Comparison of ENCODE assay signal across 21 mouse cellular contexts in the genomic region with DNA sequence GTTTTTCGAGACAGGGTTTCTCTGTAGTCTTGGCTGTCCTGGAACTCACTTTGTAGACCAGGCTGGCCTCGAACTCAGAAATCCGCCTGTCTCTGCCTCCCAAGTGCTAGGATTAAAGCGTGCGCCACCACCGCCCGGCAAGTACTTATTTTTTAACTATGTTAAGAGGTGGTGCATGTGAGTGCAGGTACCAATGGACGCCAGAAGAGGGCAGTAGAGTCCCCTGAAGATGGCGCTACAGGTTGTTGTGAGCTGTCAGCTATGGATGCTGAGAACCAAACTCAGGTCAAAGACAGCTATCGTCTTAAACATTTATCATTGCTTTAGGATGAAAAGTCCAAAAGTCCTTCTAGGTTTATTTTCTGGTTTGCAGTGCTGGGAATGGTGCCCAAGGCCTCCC. TPM values are rescaled to one million over a fixed set of nuclear protein-coding genes. Genes with fewer than 3 reads are reported as not detected.
DNase-seq lines count a peak whose midpoint lies in the region; ATAC-seq and TF ChIP-seq lines count a peak whose summit lies in the region.
"Had no signal": no experiment of that assay in that cellular context is flagged by ENCODE, and none has a peak within 500 bp of the region (broad histone marks: within the 10 kb centered on the region; RNA-seq: fewer than 3 reads in every experiment).

No protein-coding gene starts in this region.

- no peaks in the 10 kb centered on the region for H3K27me3 ChIP-seq in ES-Bruce4 (ENCODE audit: control insufficient read depth, insufficient read depth, low read length, poor library complexity, severe bottlenecking)
- no peaks in the 10 kb centered on the region for H3K27me3 ChIP-seq in limb, embryonic 10.5 days (ENCODE audit: low read depth, poor library complexity, severe bottlenecking)
- H3K27me3 ChIP-seq: intestine, embryonic 15.5 days; limb, embryonic 13.5 days; lung, embryonic 15.5 days had no signal

- no peak overlapping the region for H3K4me3 ChIP-seq in left cerebral cortex, adult 2 months
- no peak overlapping the region for H3K4me3 ChIP-seq in ES-Bruce4 (ENCODE audit: low read depth, low read length)
- H3K4me3 ChIP-seq in limb, embryonic 10.5 days, result no peak overlapping the region
- H3K4me3 ChIP-seq: embryonic facial prominence, embryonic 13.5 days; heart, adult 2 months; intestine, embryonic 15.5 days; limb, embryonic 13.5 days; lung, embryonic 15.5 days had no signal

- H3K4me1 ChIP-seq in ES-Bruce4 (ENCODE audit: control insufficient read depth, insufficient read depth, low read length), result no peaks in the 10 kb centered on the region
- no peaks in the 10 kb centered on the region for H3K4me1 ChIP-seq in limb, embryonic 10.5 days
- H3K4me1 ChIP-seq: embryonic facial prominence, embryonic 13.5 days; intestine, embryonic 15.5 days; limb, embryonic 13.5 days; lung, embryonic 15.5 days had no signal

- no peak for TF ChIP-seq POLR2A in ES-Bruce4 (IDR thresholded peaks at IDR 0.05; ENCODE audit: insufficient read depth, low read length)

- ATAC-seq in CD4-positive, CD25-positive, alpha-beta regulatory T cell, adult 4 months, result no peak
- ATAC-seq: intestine, embryonic 15.5 days had no signal

- TF ChIP-seq CTCF in left cerebral cortex, adult 2 months (IDR thresholded peaks at IDR 0.05), result peak; percentile 17
- TF ChIP-seq CTCF in ES-Bruce4 (IDR thresholded peaks at IDR 0.05; ENCODE audit: low read depth, low read length), result peak; percentile 46

- H3K36me3 ChIP-seq in ES-Bruce4 (ENCODE audit: control insufficient read depth, insufficient read depth, low read length, poor library complexity, severe bottlenecking), result no peaks in the 10 kb centered on the region
- H3K36me3 ChIP-seq in limb, embryonic 10.5 days, result no peaks in the 10 kb centered on the region
- H3K36me3 ChIP-seq: embryonic facial prominence, embryonic 13.5 days; intestine, embryonic 15.5 days; limb, embryonic 13.5 days; lung, embryonic 15.5 days had no signal

- no peak overlapping the region for H3K9ac ChIP-seq in ES-Bruce4 (ENCODE audit: low read depth, poor library complexity, severe bottlenecking)
- H3K9ac ChIP-seq: embryonic facial prominence, embryonic 13.5 days; intestine, embryonic 15.5 days; limb, embryonic 13.5 days; lung, embryonic 15.5 days had no signal

- intact Hi-C loops in left cerebral cortex, adult 2 months (cut with DNase I), result loop anchor here (5.0 kb wide), 1 partner anchor 139 kb away; no protein-coding TSS in a partner anchor
- intact Hi-C loops in left cerebral cortex, postnatal 4 days (cut with DNase I), result loop anchor here (10.0 kb wide), 1 partner anchor 127 kb away; no protein-coding TSS in a partner anchor

- no peak for TF ChIP-seq EP300 in ES-Bruce4 (IDR thresholded peaks at IDR 0.05; ENCODE audit: insufficient read depth, low read depth, low read length)

- no peak overlapping the region for H3K27ac ChIP-seq in left cerebral cortex, adult 2 months
- no peak overlapping the region for H3K27ac ChIP-seq in ES-Bruce4 (ENCODE audit: insufficient read depth, low read length)
- H3K27ac ChIP-seq in limb, embryonic 10.5 days, result no peak overlapping the region
- H3K27ac ChIP-seq: embryonic facial prominence, embryonic 13.5 days; heart, adult 2 months; intestine, embryonic 15.5 days; limb, embryonic 13.5 days; lung, embryonic 15.5 days had no signal

- peak; percentile 5 for DNase-seq in CD4-positive, CD25-positive, alpha-beta regulatory T cell, adult 2 months (ENCODE audit: low read depth, low spot score)
- no peak for DNase-seq in left cerebral cortex, adult 2 months (ENCODE audit: extremely low spot score in 1 of 2, low spot score in 2 of 2)
- DNase-seq in left cerebral cortex, postnatal 4 days, result no peak
- DNase-seq in induced T-regulatory cell, adult 2 months (ENCODE audit: low read depth), result peak; percentile 9
- DNase-seq in limb, embryonic 10.5 days (ENCODE audit: low spot score), result no peak
- no peak for DNase-seq in spleen, postnatal 4 days (ENCODE audit: low spot score in 2 of 2)
- DNase-seq: adrenal gland, adult 2 months; cerebellum, adult 18-20 months; gastrocnemius, postnatal 10 days; heart, adult 2 months; kidney, postnatal 10 days; midbrain, embryonic 14.5 days; retina, postnatal 1 day; right cerebral cortex, postnatal 4 days had no signal

- H3K9me3 ChIP-seq in ES-Bruce4 (replicated peaks; ENCODE audit: control insufficient read depth, insufficient read depth, low read length, poor library complexity, severe bottlenecking), result no peaks in the 10 kb centered on the region
- no peaks in the 10 kb centered on the region for H3K9me3 ChIP-seq in limb, embryonic 10.5 days (replicated peaks)
- H3K9me3 ChIP-seq: intestine, embryonic 15.5 days; limb, embryonic 13.5 days; lung, embryonic 15.5 days had no signal

- WGBS in limb, embryonic 10.5 days, result 87% methylated on average over 10 of the region's 10 CpGs

RNA-seq across cellular contexts. Expression of gene Radil, which starts 27.3 kb away (rescaled TPM):
- polyA plus RNA-seq in CD4-positive, CD25-positive, alpha-beta regulatory T cell, adult 4 months (2017; shearing (Covaris generic)), result not detected
- 10 to 100 TPM; 19.5 to 20.4 TPM for total RNA-seq in left cerebral cortex, adult 2 months (2021)
- 10 to 100 TPM; 24.0 to 27.9 TPM for total RNA-seq in left cerebral cortex, postnatal 4 days (2021)
- 78.0 and 79.3 TPM in 2 replicates for polyA plus RNA-seq in ES-Bruce4 (2011; ENCODE audit: insufficient read depth, insufficient read length, low read depth, missing spikeins)
- 1.8 and 2.6 TPM in 2 replicates for polyA plus RNA-seq in limb, embryonic 10.5 days (2016; fragmentation: Nextera tagmentation; extraction: Ambion mirVana)
- total RNA-seq: common myeloid progenitor, adult 5-6 weeks had no signal

RNA-seq across cellular contexts. Expression of gene Mmd2, which starts 30.4 kb away (rescaled TPM):
- not detected for polyA plus RNA-seq in CD4-positive, CD25-positive, alpha-beta regulatory T cell, adult 4 months (2017; shearing (Covaris generic))
- 100 to 1,000 TPM; 103 to 104 TPM for total RNA-seq in left cerebral cortex, adult 2 months (2021)
- 10 to 100 TPM; 76.5 to 90.3 TPM for total RNA-seq in left cerebral cortex, postnatal 4 days (2021)
- polyA plus RNA-seq in ES-Bruce4 (2011; ENCODE audit: insufficient read depth, insufficient read length, low read depth, missing spikeins), result 0.26 TPM in 1 of 2 replicates, not detected in the other
- polyA plus RNA-seq in limb, embryonic 10.5 days (2016; fragmentation: Nextera tagmentation; extraction: Ambion mirVana), result 0.09 and 0.28 TPM in 2 replicates
- total RNA-seq: common myeloid progenitor, adult 5-6 weeks had no signal

RNA-seq across cellular contexts. Expression of gene Papolb, which starts 48.3 kb away (rescaled TPM):
- polyA plus RNA-seq in CD4-positive, CD25-positive, alpha-beta regulatory T cell, adult 4 months (2017; shearing (Covaris generic)), result not detected
- total RNA-seq in left cerebral cortex, adult 2 months (2021), result under 1 TPM; 0.77 to 0.96 TPM
- 1 to 10 TPM; 1.5 to 1.9 TPM for total RNA-seq in left cerebral cortex, postnatal 4 days (2021)
- 3.3 and 3.9 TPM in 2 replicates for polyA plus RNA-seq in ES-Bruce4 (2011; ENCODE audit: insufficient read depth, insufficient read length, low read depth, missing spikeins)
- 0.06 and 0.16 TPM in 2 replicates for polyA plus RNA-seq in limb, embryonic 10.5 days (2016; fragmentation: Nextera tagmentation; extraction: Ambion mirVana)
- total RNA-seq: common myeloid progenitor, adult 5-6 weeks had no signal
- polyA plus RNA-seq: adrenal gland, adult 2 months had no signal

RNA-seq across cellular contexts. Expression of gene Wipi2, which starts 49.3 kb away (rescaled TPM):
- polyA plus RNA-seq in CD4-positive, CD25-positive, alpha-beta regulatory T cell, adult 4 months (2017; shearing (Covaris generic)), result 10 to 100 TPM; 17.2 to 20.1 TPM
- total RNA-seq in left cerebral cortex, adult 2 months (2021), result 100 to 1,000 TPM in 1 of 2 experiments, 10 to 100 TPM in 1; 99.7 to 102 TPM
- 10 to 100 TPM; 60.0 to 62.4 TPM for total RNA-seq in left cerebral cortex, postnatal 4 days (2021)
- polyA plus RNA-seq in ES-Bruce4 (2011; ENCODE audit: insufficient read depth, insufficient read length, low read depth, missing spikeins), result 50.6 and 55.0 TPM in 2 replicates
- polyA plus RNA-seq in limb, embryonic 10.5 days (2016; fragmentation: Nextera tagmentation; extraction: Ambion mirVana), result 69.4 and 71.6 TPM in 2 replicates

Comparison
In these comparisons a context has a peak if more than half of its experiments do, and no peak if none do; other contexts are left out.
1. DNase-seq: peak in CD4-positive, CD25-positive, alpha-beta regulatory T cell, adult 2 months (single experiment) and induced T-regulatory cell, adult 2 months (single experiment); none in left cerebral cortex, adult 2 months (0 of 2), left cerebral cortex, postnatal 4 days (single experiment), limb, embryonic 10.5 days (single experiment) and spleen, postnatal 4 days (0 of 2).
2. RNA of gene Radil, which starts 27.3 kb away (polyA plus RNA-seq): 78.0 to 79.3 TPM in ES-Bruce4; 1.8 to 2.6 TPM in limb, embryonic 10.5 days and not detected in CD4-positive, CD25-positive, alpha-beta regulatory T cell, adult 4 months; every median in the first group is over 10 times any median in the second.